Mouse (Mus musculus): ENCODE data around the gene Cep97. TPM values are rescaled to one million over a fixed set of nuclear protein-coding genes. Genes with fewer than 3 reads are reported as not detected.

Gene Cep97
- polyA plus RNA-seq (2012; rRNA removed): 1.6 and 1.7 TPM in 2 replicates

GRCm38 (mm10) chr16:55934453-55935037 lies at the start of gene Cep97:
Gene Cep97, minus strand, starts transcription at chr16:55934855.

GRCm38 (mm10) chr16:55973431-55974255 lies 39.0 kb upstream of the Cep97 start, which contains the start of gene Zbtb11:
Gene Zbtb11, plus strand, starts transcription at chr16:55973883.

GRCm38 (mm10) chr16:55966212-55966871 lies 31.7 kb upstream of the Cep97 start, which contains the start of gene Rpl24:
Gene Rpl24, plus strand, starts transcription at chr16:55966275.

GRCm38 (mm10) chr16:55894893-55895650 lies 39.6 kb downstream of the Cep97 start, which contains the start of gene Nxpe3:
Gene Nxpe3, minus strand, starts transcription at chr16:55895285.

Other genes starting within 250 kb of the Cep97 start
- 4.0 and 4.1 TPM in 2 replicates for gene Nfkbiz, start 96.0 kb downstream of the Cep97 start, polyA plus RNA-seq (2012; rRNA removed)
- gene Nxpe3, start 39.6 kb downstream of the Cep97 start, polyA plus RNA-seq (2012; rRNA removed): 0.87 and 0.95 TPM in 2 replicates
- 388 and 486 TPM in 2 replicates for gene Rpl24, start 31.4 kb upstream of the Cep97 start, polyA plus RNA-seq (2012; rRNA removed)
- gene Zbtb11, start 39.0 kb upstream of the Cep97 start, polyA plus RNA-seq (2012; rRNA removed): 4.5 and 5.0 TPM in 2 replicates
- gene Pcnp, start 94.9 kb upstream of the Cep97 start, polyA plus RNA-seq (2012; rRNA removed): 29.5 and 30.4 TPM in 2 replicates
- 5.9 and 6.0 TPM in 2 replicates for gene Trmt10c, start 103.0 kb upstream of the Cep97 start, polyA plus RNA-seq (2012; rRNA removed)
- gene Senp7, start 113.5 kb upstream of the Cep97 start, polyA plus RNA-seq (2012; rRNA removed): 5.7 and 6.7 TPM in 2 replicates

Data from liver, embryonic 18 days (tissue).